Mouse (Mus musculus) myocyte (in vitro differentiated cells): ENCODE results near the gene Hsd17b6. TPM values are rescaled to one million over a fixed set of nuclear protein-coding genes. Genes with fewer than 3 reads are reported as not detected.

Experiments used
- H3K27me3 ChIP-seq: one replicate; pipeline ENCODE4 v1.6.1; 2011; ENCODE audit not compliant: control insufficient read depth, insufficient read depth, insufficient read length
- H3K36me3 ChIP-seq: one replicate; pipeline ENCODE4 v1.6.1; 2011; ENCODE audit not compliant: control insufficient read depth, insufficient read depth
- H3K4me2 ChIP-seq: one replicate; pipeline ENCODE4 v1.6.1; 2011; ENCODE audit warnings: low read depth, control low read depth
- H3K4me3 ChIP-seq: one replicate; pipeline ENCODE4 v1.5.1; 2011; ENCODE audit warnings: mild to moderate bottlenecking, control low read depth, moderate library complexity
- H3K79me2 ChIP-seq: one replicate; pipeline ENCODE4 v1.6.1; 2011; ENCODE audit not compliant: control insufficient read depth, insufficient read depth
- H3ac ChIP-seq: one replicate; pipeline ENCODE4 v1.6.1; 2011; ENCODE audit not compliant: control insufficient read depth, insufficient read length
- CEBPB ChIP-seq: IDR thresholded peaks from 2 replicates; pipeline ENCODE4 v1.6.1; 2011; ENCODE audit warnings: mild to moderate bottlenecking, moderate library complexity; ENCODE audit not compliant: poor library complexity, insufficient read depth, severe bottlenecking
- E2F4 ChIP-seq: IDR thresholded peaks from one replicate; pipeline ENCODE4 v1.6.1; 2011; ENCODE audit warnings: mild to moderate bottlenecking, control low read depth, moderate library complexity; ENCODE audit not compliant: insufficient read depth
- MAX ChIP-seq: IDR thresholded peaks from one replicate; pipeline ENCODE4 v1.6.1; 2011; ENCODE audit warnings: low read depth, mild to moderate bottlenecking, control low read depth
- MYOD1 ChIP-seq, 3 experiments: IDR thresholded peaks; one replicate each; pipeline ENCODE4 v1.6.1; 2011; ENCODE audit warnings: control low read depth in 2 of 3, low read depth in 2 of 3, mild to moderate bottlenecking in 2 of 3, moderate library complexity in 1 of 3; ENCODE audit not compliant: insufficient read length in 2 of 3, control insufficient read depth in 1 of 3
- MYOG ChIP-seq, 3 experiments: IDR thresholded peaks; one replicate each; pipeline ENCODE4 v1.6.1; 2011; ENCODE audit warnings: control low read depth in 2 of 3, low read depth in 2 of 3, mild to moderate bottlenecking in 2 of 3; ENCODE audit not compliant: insufficient read length in 2 of 3, control insufficient read depth in 1 of 3, insufficient read depth in 1 of 3
- POLR2A ChIP-seq: IDR thresholded peaks from one replicate; pipeline ENCODE4 v1.6.1; 2011; ENCODE audit warnings: low read depth, mild to moderate bottlenecking, control low read depth, moderate library complexity; ENCODE audit not compliant: insufficient read length
- POLR2AphosphoS2 ChIP-seq: IDR thresholded peaks from one replicate; pipeline ENCODE4 v1.6.1; 2011; ENCODE audit warnings: low read depth, control low read depth; ENCODE audit not compliant: insufficient read length
- REST ChIP-seq: IDR thresholded peaks from one replicate; pipeline ENCODE4 v1.6.1; 2011; ENCODE audit warnings: mild to moderate bottlenecking, control low read depth, moderate library complexity; ENCODE audit not compliant: insufficient read depth, insufficient read length
- SRF ChIP-seq: IDR thresholded peaks from one replicate; pipeline ENCODE4 v1.6.1; 2011; ENCODE audit warnings: low read depth; ENCODE audit not compliant: control insufficient read depth, insufficient read length
- TCF12 ChIP-seq: IDR thresholded peaks from one replicate; pipeline ENCODE4 v1.6.1; 2011; ENCODE audit warnings: mild to moderate bottlenecking, control low read depth; ENCODE audit not compliant: poor library complexity, insufficient read depth, severe bottlenecking
- TCF3 ChIP-seq: IDR thresholded peaks from one replicate; pipeline ENCODE4 v1.6.1; 2011; ENCODE audit warnings: low read depth, control low read depth; ENCODE audit not compliant: insufficient read length
- USF1 ChIP-seq: IDR thresholded peaks from one replicate; pipeline ENCODE4 v1.6.1; 2011; ENCODE audit warnings: low read depth, mild to moderate bottlenecking, control low read depth, moderate library complexity
- polyA plus RNA-seq: library from polyadenylated mRNA; unstranded; fragments of >200 nt; fragmentation: generic; extraction: Trizol; gene quantifications from one replicate; pipeline ENCODE4 v1.2.1, GENCODE M21; 2012; ENCODE audit warnings: missing spikeins

Gene Hsd17b6
- polyA plus RNA-seq, 1 experiment = not detected

DNA sequence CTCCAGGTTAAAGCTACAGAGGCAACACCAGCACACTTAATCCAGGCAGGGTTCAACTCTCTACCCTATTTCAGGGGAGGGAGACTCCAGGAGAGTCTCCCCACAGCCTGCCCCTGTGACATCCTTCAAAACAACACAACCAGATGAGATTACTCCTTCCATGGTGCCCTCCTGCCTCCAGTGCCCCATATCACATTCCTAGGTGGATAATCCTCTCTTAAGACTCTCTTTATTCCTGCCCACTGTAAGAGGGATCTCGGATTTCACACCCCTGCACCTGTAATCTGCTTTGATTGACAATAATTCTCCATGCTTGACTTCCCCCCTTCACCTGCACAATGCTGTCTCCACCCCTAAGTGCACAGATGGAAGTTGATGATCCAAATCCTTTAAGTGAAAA is 31.9 kb downstream of the Hsd17b6 start:
- no peaks in the 10 kb centered on the region for H3K79me2 ChIP-seq
- H3K4me3 ChIP-seq = no peak overlapping the region
- peaks cover 17% of the 10 kb centered on the region for H3K27me3 ChIP-seq
- TF ChIP-seq MYOD1 (IDR thresholded peaks at IDR 0.05; ENCODE audit: control insufficient read depth in 1 of 3, insufficient read length in 2 of 3, low read depth in 2 of 3) = no peak
- TF ChIP-seq POLR2A = no peak
- no peak for TF ChIP-seq USF1
- TF ChIP-seq TCF3 = no peak
- TF ChIP-seq MAX = no peak
- no peak for TF ChIP-seq E2F4
- no peak for TF ChIP-seq MYOG (IDR thresholded peaks at IDR 0.05; ENCODE audit: control insufficient read depth in 1 of 3, insufficient read depth in 1 of 3, insufficient read length in 2 of 3, low read depth in 2 of 3)
- no peak for TF ChIP-seq TCF12
- TF ChIP-seq REST = no peak
- TF ChIP-seq CEBPB = no peak
- TF ChIP-seq POLR2AphosphoS2 = no peak
- no peak for TF ChIP-seq SRF
- H3K36me3 ChIP-seq = no peaks in the 10 kb centered on the region
- H3K4me2 ChIP-seq = no peak overlapping the region
- H3ac ChIP-seq = no peak overlapping the region

DNA sequence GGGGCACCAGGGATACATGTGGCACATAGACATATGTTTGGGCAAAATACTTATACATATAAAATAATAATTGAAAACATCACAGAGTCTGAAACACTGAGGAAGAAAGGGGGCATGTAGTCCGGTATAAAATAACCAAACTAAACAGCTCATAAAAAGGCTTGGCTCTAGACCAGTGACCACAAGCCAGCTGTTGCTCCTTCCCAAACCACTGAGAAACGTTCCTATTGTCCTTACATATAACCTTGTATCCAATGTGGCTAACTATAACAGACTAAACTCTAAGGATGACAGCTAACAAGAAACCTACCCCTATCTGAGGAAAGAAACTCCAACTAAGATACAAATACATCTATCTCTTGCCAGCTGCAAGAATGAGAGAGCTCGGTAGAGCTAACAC is 33.3 kb downstream of the Hsd17b6 start:
- TF ChIP-seq CEBPB = no peak
- no peak for TF ChIP-seq REST
- TF ChIP-seq POLR2AphosphoS2 = no peak
- no peak for TF ChIP-seq SRF
- no peak for TF ChIP-seq MAX
- peak in 1 of 3 experiments; percentile 20 for TF ChIP-seq MYOG (IDR thresholded peaks at IDR 0.05; ENCODE audit: control insufficient read depth in 1 of 3, insufficient read depth in 1 of 3, insufficient read length in 2 of 3, low read depth in 2 of 3)
- no peak for TF ChIP-seq USF1
- peak; percentile 8 to 76 (median 72) for TF ChIP-seq MYOD1 (IDR thresholded peaks at IDR 0.05; ENCODE audit: control insufficient read depth in 1 of 3, insufficient read length in 2 of 3, low read depth in 2 of 3)
- peak; percentile 27 for TF ChIP-seq TCF12
- H3ac ChIP-seq = no peak overlapping the region
- H3K4me3 ChIP-seq = no peak overlapping the region
- no peaks in the 10 kb centered on the region for H3K79me2 ChIP-seq
- no peaks in the 10 kb centered on the region for H3K36me3 ChIP-seq
- peak overlapping the region; percentile 33 for H3K4me2 ChIP-seq
- H3K27me3 ChIP-seq = peaks cover 16% of the 10 kb centered on the region

GRCm38 (mm10) chr10:127971135-127971534 is 36.3 kb downstream of the Hsd17b6 start:
- no peaks in the 10 kb centered on the region for H3K27me3 ChIP-seq
- H3K4me3 ChIP-seq = no peak overlapping the region
- H3K4me2 ChIP-seq = no peak overlapping the region
- H3ac ChIP-seq = no peak overlapping the region
- H3K79me2 ChIP-seq = no peaks in the 10 kb centered on the region
- TF ChIP-seq TCF12 = no peak
- no peak for TF ChIP-seq SRF
- no peak for TF ChIP-seq REST
- no peak for TF ChIP-seq TCF3
- TF ChIP-seq MAX = no peak
- no peaks in the 10 kb centered on the region for H3K36me3 ChIP-seq

DNA sequence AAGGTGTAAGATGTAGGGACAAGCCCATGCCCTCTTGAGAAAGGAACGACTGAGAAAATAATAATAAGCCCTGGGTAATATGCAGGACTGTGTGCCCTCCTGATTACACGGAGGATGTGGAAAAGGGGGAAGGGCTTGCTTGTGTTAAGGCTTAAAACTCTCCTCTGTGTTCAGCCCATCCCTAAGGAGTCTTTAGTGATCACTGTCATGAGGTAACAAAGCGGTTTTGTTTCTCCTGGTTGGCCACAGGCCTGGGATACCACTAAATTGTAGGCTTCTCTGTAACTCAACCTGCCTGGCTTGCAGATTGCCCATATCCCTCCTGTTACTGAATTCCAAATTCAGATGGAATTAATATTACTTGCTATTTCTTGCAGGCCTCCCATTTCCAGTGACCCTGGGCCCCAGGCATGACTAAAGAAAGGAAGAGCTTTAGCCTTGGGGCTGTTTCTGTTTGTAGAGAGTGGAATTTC is 37.0 kb downstream of the Hsd17b6 start:
- Histone ChIP-seq H3ac (no peak overlapping the region), H3K27me3 (no peaks in the 10 kb centered on the region), H3K4me3 (no peak overlapping the region), H3K36me3 (no peaks in the 10 kb centered on the region), H3K79me2 (no peaks in the 10 kb centered on the region), H3K4me2 (no peak overlapping the region)
- no peak for TF ChIP-seq MAX
- no peak for TF ChIP-seq TCF12
- TF ChIP-seq CEBPB = no peak

- TF ChIP-seq E2F4 = no peak
- TF ChIP-seq CEBPB = no peak
- TF ChIP-seq TCF3 = no peak
- TF ChIP-seq REST = no peak
- no peak for TF ChIP-seq MAX
- no peak for TF ChIP-seq MYOD1 (IDR thresholded peaks at IDR 0.05; ENCODE audit: control insufficient read depth in 1 of 3, insufficient read length in 2 of 3, low read depth in 2 of 3)
- TF ChIP-seq MYOG (IDR thresholded peaks at IDR 0.05; ENCODE audit: control insufficient read depth in 1 of 3, insufficient read depth in 1 of 3, insufficient read length in 2 of 3, low read depth in 2 of 3) = no peak
- TF ChIP-seq POLR2AphosphoS2 = no peak
- no peak for TF ChIP-seq USF1
- no peak for TF ChIP-seq POLR2A
- no peak for TF ChIP-seq SRF
- no peak for TF ChIP-seq TCF12
- no peaks in the 10 kb centered on the region for H3K79me2 ChIP-seq
- no peaks in the 10 kb centered on the region for H3K36me3 ChIP-seq
- no peak overlapping the region for H3K4me2 ChIP-seq
- H3ac ChIP-seq = no peak overlapping the region
- no peak overlapping the region for H3K4me3 ChIP-seq
- no peaks in the 10 kb centered on the region for H3K27me3 ChIP-seq
Observed at GRCm38 (mm10) chr10:127969820-127970219, 37.6 kb downstream of the Hsd17b6 start.
